Comparison of ENCODE assay signal across 8 mouse cellular contexts in the genomic region with DNA sequence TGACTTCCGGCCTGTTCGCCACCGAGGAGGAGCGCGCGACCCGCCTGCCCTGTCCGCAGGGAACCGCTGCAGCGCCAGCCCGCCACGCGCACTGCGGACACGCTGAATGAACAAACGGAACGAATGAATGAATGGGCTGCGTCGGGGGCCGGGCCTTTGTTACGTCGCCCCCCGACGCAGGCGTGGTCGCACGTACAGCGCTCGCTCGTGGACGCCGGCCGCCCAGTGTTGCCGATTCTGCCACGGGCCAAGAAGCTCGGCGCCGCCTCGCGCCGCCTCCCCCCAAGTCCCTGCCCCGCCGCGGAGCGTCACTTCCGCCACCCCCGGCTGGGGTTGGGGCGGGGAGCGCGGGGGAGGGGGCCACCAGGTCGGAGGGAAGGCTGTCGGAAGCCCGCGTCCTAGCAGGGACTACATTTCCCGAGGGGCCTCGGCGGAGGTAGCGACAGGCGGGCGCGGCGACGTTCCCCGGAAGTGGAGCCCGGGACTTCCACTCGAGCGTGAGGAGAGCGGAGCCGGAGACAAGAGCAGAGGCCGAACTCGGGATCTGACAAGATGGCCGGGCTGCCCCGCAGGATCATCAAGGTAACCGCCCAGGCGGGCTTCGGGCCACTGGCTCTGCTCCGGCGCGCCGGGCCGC. TPM values are rescaled to one million over a fixed set of nuclear protein-coding genes. Genes with fewer than 3 reads are reported as not detected.
DNase-seq lines count a peak whose midpoint lies in the region; ATAC-seq lines count a peak whose summit lies in the region.

Gene Ube2n, plus strand, starts transcription at position 490 of the 637 bp plus-strand sequence.

- DNase-seq in adipocyte (ENCODE audit: low spot score) = peak; percentile 95
- peak; percentile 98 for DNase-seq in embryo, embryonic 10 days (ENCODE audit: low spot score)
- DNase-seq in gastrocnemius, postnatal 10 days = peak; percentile 96
- peak; percentile 96 for DNase-seq in induced T-regulatory cell, adult 2 months (ENCODE audit: low read depth)
- peak; percentile 96 to 98 for DNase-seq in left cerebral cortex, adult 9 months (ENCODE audit: low spot score in 2 of 2)
- peak; percentile 98 for DNase-seq in right cerebral cortex, postnatal 14 days
- DNase-seq in urinary bladder, postnatal 36 days (ENCODE audit: low spot score in 2 of 2) = peak; percentile 96 to 97

- ATAC-seq in megakaryocyte progenitor cell, adult 5-6 weeks (replicated peaks; ENCODE audit: poor library complexity) = peak; percentile 89

RNA-seq across cellular contexts. Expression of gene Ube2n, which starts in this region (rescaled TPM):
- total RNA-seq in gastrocnemius, postnatal 10 days (2021) = 100 to 1,000 TPM; 111 to 139 TPM
- 425 and 475 TPM in 2 replicates for total RNA-seq in megakaryocyte progenitor cell, adult 5-6 weeks (2015)
- total RNA-seq in megakaryocyte progenitor cell, adult 5-6 weeks (2017) = 133 and 146 TPM in 2 replicates

Comparison
In these comparisons a context has a peak if more than half of its experiments do, and no peak if none do; other contexts are left out.
1. Peak in every context shown above with its lines: DNase-seq and ATAC-seq.